Mouse (Mus musculus) myocyte (in vitro differentiated cells): Measurements from ENCODE around the gene Uty. TPM values are rescaled to one million over a fixed set of nuclear protein-coding genes. Genes with fewer than 3 reads are reported as not detected.

ENCODE experiments used
- H3K27me3 ChIP-seq: one replicate; pipeline ENCODE4 v1.6.1; 2011; ENCODE audit not compliant: control insufficient read depth, insufficient read depth, insufficient read length
- H3K36me3 ChIP-seq: one replicate; pipeline ENCODE4 v1.6.1; 2011; ENCODE audit not compliant: control insufficient read depth, insufficient read depth
- H3K4me2 ChIP-seq: one replicate; pipeline ENCODE4 v1.6.1; 2011; ENCODE audit warnings: low read depth, control low read depth
- H3K4me3 ChIP-seq: one replicate; pipeline ENCODE4 v1.5.1; 2011; ENCODE audit warnings: mild to moderate bottlenecking, control low read depth, moderate library complexity
- H3K79me2 ChIP-seq: one replicate; pipeline ENCODE4 v1.6.1; 2011; ENCODE audit not compliant: control insufficient read depth, insufficient read depth
- H3ac ChIP-seq: one replicate; pipeline ENCODE4 v1.6.1; 2011; ENCODE audit not compliant: control insufficient read depth, insufficient read length
- CEBPB ChIP-seq: IDR thresholded peaks from 2 replicates; pipeline ENCODE4 v1.6.1; 2011; ENCODE audit warnings: mild to moderate bottlenecking, moderate library complexity; ENCODE audit not compliant: poor library complexity, insufficient read depth, severe bottlenecking
- E2F4 ChIP-seq: IDR thresholded peaks from one replicate; pipeline ENCODE4 v1.6.1; 2011; ENCODE audit warnings: mild to moderate bottlenecking, control low read depth, moderate library complexity; ENCODE audit not compliant: insufficient read depth
- MAX ChIP-seq: IDR thresholded peaks from one replicate; pipeline ENCODE4 v1.6.1; 2011; ENCODE audit warnings: low read depth, mild to moderate bottlenecking, control low read depth
- MYOD1 ChIP-seq, 3 experiments: IDR thresholded peaks; one replicate each; pipeline ENCODE4 v1.6.1; 2011; ENCODE audit warnings: control low read depth in 2 of 3, low read depth in 2 of 3, mild to moderate bottlenecking in 2 of 3, moderate library complexity in 1 of 3; ENCODE audit not compliant: insufficient read length in 2 of 3, control insufficient read depth in 1 of 3
- MYOG ChIP-seq, 3 experiments: IDR thresholded peaks; one replicate each; pipeline ENCODE4 v1.6.1; 2011; ENCODE audit warnings: control low read depth in 2 of 3, low read depth in 2 of 3, mild to moderate bottlenecking in 2 of 3; ENCODE audit not compliant: insufficient read length in 2 of 3, control insufficient read depth in 1 of 3, insufficient read depth in 1 of 3
- POLR2A ChIP-seq: IDR thresholded peaks from one replicate; pipeline ENCODE4 v1.6.1; 2011; ENCODE audit warnings: low read depth, mild to moderate bottlenecking, control low read depth, moderate library complexity; ENCODE audit not compliant: insufficient read length
- POLR2AphosphoS2 ChIP-seq: IDR thresholded peaks from one replicate; pipeline ENCODE4 v1.6.1; 2011; ENCODE audit warnings: low read depth, control low read depth; ENCODE audit not compliant: insufficient read length
- REST ChIP-seq: IDR thresholded peaks from one replicate; pipeline ENCODE4 v1.6.1; 2011; ENCODE audit warnings: mild to moderate bottlenecking, control low read depth, moderate library complexity; ENCODE audit not compliant: insufficient read depth, insufficient read length
- SRF ChIP-seq: IDR thresholded peaks from one replicate; pipeline ENCODE4 v1.6.1; 2011; ENCODE audit warnings: low read depth; ENCODE audit not compliant: control insufficient read depth, insufficient read length
- TCF12 ChIP-seq: IDR thresholded peaks from one replicate; pipeline ENCODE4 v1.6.1; 2011; ENCODE audit warnings: mild to moderate bottlenecking, control low read depth; ENCODE audit not compliant: poor library complexity, insufficient read depth, severe bottlenecking
- TCF3 ChIP-seq: IDR thresholded peaks from one replicate; pipeline ENCODE4 v1.6.1; 2011; ENCODE audit warnings: low read depth, control low read depth; ENCODE audit not compliant: insufficient read length
- USF1 ChIP-seq: IDR thresholded peaks from one replicate; pipeline ENCODE4 v1.6.1; 2011; ENCODE audit warnings: low read depth, mild to moderate bottlenecking, control low read depth, moderate library complexity
- polyA plus RNA-seq: library from polyadenylated mRNA; unstranded; fragments of >200 nt; fragmentation: generic; extraction: Trizol; gene quantifications from one replicate; pipeline ENCODE4 v1.2.1, GENCODE M21; 2012; ENCODE audit warnings: missing spikeins

Uty gene
- polyA plus RNA-seq, 1 experiment: not detected

DNA sequence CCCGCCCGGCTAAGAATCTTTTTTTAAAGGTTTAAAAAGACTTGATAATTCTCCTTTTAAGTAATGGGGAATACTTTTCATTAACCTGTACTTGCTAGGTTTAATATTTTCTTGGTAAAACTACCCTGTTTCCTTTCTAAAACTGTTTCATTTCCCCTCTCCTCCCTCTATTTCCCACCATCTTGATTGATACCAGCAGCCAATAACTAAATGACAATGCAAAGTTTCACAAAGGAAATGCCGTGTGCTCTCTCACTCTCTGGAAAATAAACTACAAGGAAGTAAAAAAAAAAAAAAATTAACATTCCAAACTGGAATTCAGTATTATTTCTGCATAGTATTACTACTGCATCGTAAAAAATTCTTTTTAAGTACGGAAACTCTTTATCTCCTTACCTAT, 1.1 kb downstream of the Uty start:
- Histone ChIP-seq H3K4me3 (no peak overlapping the region), H3K4me2 (no peak overlapping the region), H3ac (no peak overlapping the region), H3K36me3 (no peaks in the 10 kb centered on the region), H3K79me2 (no peaks in the 10 kb centered on the region), H3K27me3 (no peaks in the 10 kb centered on the region)
- TF ChIP-seq USF1 (no peak), SRF (no peak), E2F4 (no peak), POLR2AphosphoS2 (no peak), MYOG (IDR thresholded peaks at IDR 0.05; ENCODE audit: control insufficient read depth in 1 of 3, insufficient read depth in 1 of 3, insufficient read length in 2 of 3, low read depth in 2 of 3) (no peak)

DNA sequence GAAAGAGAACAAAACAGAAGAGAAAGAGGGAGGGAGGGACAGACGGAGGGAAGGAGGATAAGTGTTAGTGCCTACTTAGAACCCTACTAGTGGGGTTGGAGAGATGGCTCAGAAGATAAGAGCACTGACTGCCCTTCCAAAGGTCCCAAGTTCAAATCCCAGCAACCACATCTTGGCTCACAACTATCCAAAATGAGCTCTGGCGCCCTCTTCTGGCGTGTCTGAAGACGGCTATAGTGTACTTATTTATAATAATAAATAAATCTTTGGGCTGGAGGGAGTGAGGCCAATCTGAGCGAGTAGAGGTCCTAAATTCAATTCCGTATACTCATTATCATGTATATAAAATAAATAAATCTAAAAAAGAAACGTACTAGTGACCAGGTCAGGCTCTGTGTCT, 25.6 kb downstream of the Uty start:
- Histone ChIP-seq H3K27me3 (no peaks in the 10 kb centered on the region), H3K4me3 (no peak overlapping the region), H3K36me3 (no peaks in the 10 kb centered on the region), H3K79me2 (no peaks in the 10 kb centered on the region), H3ac (no peak overlapping the region), H3K4me2 (no peak overlapping the region)
- TF ChIP-seq POLR2A: no peak
- no peak for TF ChIP-seq CEBPB
- no peak for TF ChIP-seq TCF12
- no peak for TF ChIP-seq MYOG (IDR thresholded peaks at IDR 0.05; ENCODE audit: control insufficient read depth in 1 of 3, insufficient read depth in 1 of 3, insufficient read length in 2 of 3, low read depth in 2 of 3)
- no peak for TF ChIP-seq SRF
- no peak for TF ChIP-seq TCF3
- no peak for TF ChIP-seq MAX
- no peak for TF ChIP-seq POLR2AphosphoS2
- no peak for TF ChIP-seq MYOD1 (IDR thresholded peaks at IDR 0.05; ENCODE audit: control insufficient read depth in 1 of 3, insufficient read length in 2 of 3, low read depth in 2 of 3)

DNA sequence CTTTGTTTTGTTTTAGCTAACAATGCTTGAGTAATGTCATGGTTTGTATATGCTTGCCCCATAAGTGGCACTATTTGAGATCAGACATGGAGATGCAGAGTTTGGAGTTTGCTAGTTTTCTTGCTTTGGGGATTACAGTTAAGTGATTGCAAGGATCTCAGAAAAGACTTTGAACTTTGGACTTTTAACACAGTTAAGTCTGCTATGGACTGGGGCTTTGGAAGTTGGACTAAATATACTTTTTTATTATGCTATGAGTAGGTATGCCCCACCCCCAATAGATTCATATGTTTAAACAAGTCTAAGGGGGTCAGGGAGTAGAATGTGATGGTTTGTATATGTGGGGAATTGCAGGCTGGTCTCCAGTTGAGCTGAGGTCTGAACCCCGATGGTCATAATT, 67.1 kb downstream of the Uty start:
- Histone ChIP-seq H3ac (no peak overlapping the region), H3K27me3 (no peaks in the 10 kb centered on the region), H3K36me3 (no peaks in the 10 kb centered on the region), H3K4me2 (no peak overlapping the region), H3K79me2 (no peaks in the 10 kb centered on the region), H3K4me3 (no peak overlapping the region)
- TF ChIP-seq USF1: no peak
- no peak for TF ChIP-seq TCF3

DNA sequence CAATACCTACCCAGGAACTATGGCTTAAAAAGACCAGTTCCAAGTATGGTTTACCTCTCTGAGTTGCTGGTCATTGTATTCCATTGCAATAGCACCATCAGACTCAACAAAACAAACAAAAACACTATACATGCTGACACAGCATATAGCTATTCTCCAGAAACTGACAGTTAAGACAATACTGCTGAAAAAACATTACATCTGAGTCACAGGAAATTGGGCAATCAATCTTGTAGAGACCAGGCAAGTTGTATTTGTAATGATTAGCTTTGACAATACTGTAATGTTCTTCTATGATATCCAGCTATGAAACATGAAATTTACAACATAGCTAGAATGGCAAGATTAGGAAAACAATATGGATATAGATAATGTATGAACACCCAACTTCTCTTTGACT, 82.5 kb downstream of the Uty start:
- H3K27me3 ChIP-seq: no peaks in the 10 kb centered on the region
- no peaks in the 10 kb centered on the region for H3K36me3 ChIP-seq
- no peaks in the 10 kb centered on the region for H3K79me2 ChIP-seq
- no peak overlapping the region for H3ac ChIP-seq
- H3K4me3 ChIP-seq: no peak overlapping the region
- H3K4me2 ChIP-seq: no peak overlapping the region
- TF ChIP-seq REST (no peak), POLR2A (no peak), CEBPB (no peak), TCF3 (no peak), TCF12 (no peak), SRF (no peak), MYOD1 (IDR thresholded peaks at IDR 0.05; ENCODE audit: control insufficient read depth in 1 of 3, insufficient read length in 2 of 3, low read depth in 2 of 3) (no peak), E2F4 (no peak), MAX (no peak), USF1 (no peak), MYOG (IDR thresholded peaks at IDR 0.05; ENCODE audit: control insufficient read depth in 1 of 3, insufficient read depth in 1 of 3, insufficient read length in 2 of 3, low read depth in 2 of 3) (no peak)

DNA sequence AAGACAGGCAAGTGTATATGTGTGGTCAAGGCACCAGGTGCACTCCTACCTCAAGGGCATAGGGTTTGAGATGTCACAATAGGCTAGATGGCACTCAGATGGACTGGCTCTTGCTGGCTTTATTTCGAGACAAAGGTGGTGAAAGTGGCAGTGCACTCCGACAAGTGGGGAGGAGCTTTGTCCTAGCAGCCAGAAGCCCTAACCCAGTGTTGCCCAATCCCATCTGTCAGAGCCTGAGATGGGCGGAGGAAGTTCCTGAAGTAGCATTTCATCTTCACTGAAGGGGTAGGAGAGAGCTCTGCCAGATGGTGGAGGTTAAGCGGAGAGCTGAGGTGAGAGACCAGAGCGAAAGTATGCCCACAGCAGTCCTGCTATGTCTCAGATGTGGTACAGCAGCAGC, 129.4 kb downstream of the Uty start:
- Histone ChIP-seq H3K79me2 (no peaks in the 10 kb centered on the region), H3K36me3 (no peaks in the 10 kb centered on the region), H3K4me3 (no peak overlapping the region), H3K27me3 (no peaks in the 10 kb centered on the region), H3K4me2 (no peak overlapping the region), H3ac (no peak overlapping the region)
- TF ChIP-seq POLR2AphosphoS2 (no peak), MYOG (IDR thresholded peaks at IDR 0.05; ENCODE audit: control insufficient read depth in 1 of 3, insufficient read depth in 1 of 3, insufficient read length in 2 of 3, low read depth in 2 of 3) (no peak), USF1 (no peak), MYOD1 (IDR thresholded peaks at IDR 0.05; ENCODE audit: control insufficient read depth in 1 of 3, insufficient read length in 2 of 3, low read depth in 2 of 3) (no peak), REST (no peak), TCF3 (no peak), CEBPB (no peak), SRF (no peak), TCF12 (no peak), E2F4 (no peak), POLR2A (no peak), MAX (no peak)
